Mouse (Mus musculus) layer of hippocampus, adult 8-10 months (tissue): ENCODE data around the gene Dcun1d5. TPM values are rescaled to one million over a fixed set of nuclear protein-coding genes. Genes with fewer than 3 reads are reported as not detected.

Experiments
- total RNA-seq, 4 experiments: library from RNA; stranded (reverse); gene quantifications; 2 replicates each; pipeline ENCODE4 v1.2.4; 2022

Dcun1d5 gene
- total RNA-seq, 4 experiments from 2014 or later, result 58.6 to 69.7 (median 68.3) TPM

Other genes starting within 250 kb of the Dcun1d5 start
- gene Dync2h1, start 74 bp upstream of the Dcun1d5 start, total RNA-seq, result 10 to 100 TPM; 25.1 to 35.8 (median 30.7) TPM
- not detected for gene Mmp13, start 88.0 kb downstream of the Dcun1d5 start, total RNA-seq
- gene Mmp12, start 159.9 kb downstream of the Dcun1d5 start, total RNA-seq, result 1 to 10 TPM in 1 of 4 experiments, under 1 TPM in 1, not detected in 2; 0.43 to 1.3 TPM
- gene Mmp1b, start 203.5 kb downstream of the Dcun1d5 start, total RNA-seq, result not detected